Mouse (Mus musculus) lung, adult 2 months (tissue): ENCODE data around the gene Amer3.

Experiments used
- CTCF ChIP-seq: fragments of 200-500 bp; IDR thresholded peaks from 2 replicates; pipeline ENCODE4 v1.5.1; 2011; ENCODE audit warnings: mild to moderate bottlenecking, low read length, control low read depth; ENCODE audit not compliant: insufficient read depth
- POLR2A ChIP-seq: fragments of 200-500 bp; IDR thresholded peaks from 2 replicates; pipeline ENCODE4 v1.6.1; 2011; ENCODE audit warnings: low read depth, mild to moderate bottlenecking, control low read depth, low read length, borderline replicate concordance; ENCODE audit errors: extremely low read depth

DNA sequence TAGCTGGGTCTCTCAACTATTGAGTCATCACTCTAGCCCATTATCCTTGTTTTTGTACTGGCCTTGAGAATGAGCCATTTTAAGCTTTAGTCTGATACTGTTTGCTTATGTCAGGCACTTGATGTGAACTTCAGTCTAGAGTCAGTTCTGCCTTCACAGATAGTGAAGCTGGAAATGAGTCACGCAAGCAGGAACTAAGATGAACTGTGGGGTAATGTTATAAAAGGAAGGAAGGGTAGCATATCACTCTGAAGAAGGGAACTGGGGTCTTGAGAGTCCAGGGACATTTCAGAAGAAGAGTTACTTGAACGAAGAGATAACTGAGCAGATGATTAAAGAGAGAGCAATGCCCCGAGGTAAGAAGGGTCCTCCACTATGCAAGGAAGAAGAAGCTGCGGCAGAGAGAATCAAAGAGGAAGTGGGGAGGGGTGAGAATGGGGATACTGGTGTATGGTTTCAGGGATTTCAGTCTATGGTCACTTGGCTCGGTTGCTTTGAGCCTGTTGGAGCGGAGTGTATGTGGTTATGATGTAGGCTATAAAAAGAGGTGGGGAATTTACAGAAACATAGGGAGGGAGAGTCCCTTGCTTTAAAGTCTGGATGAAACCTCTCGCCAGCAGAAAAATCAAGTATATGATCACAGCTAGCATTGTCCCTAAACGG lies 14.9 kb upstream of the Amer3 start:
- TF ChIP-seq CTCF (no peak), POLR2A (no peak)
